Mouse (Mus musculus) thymus, adult 18-20 months (tissue): Measurements from ENCODE around the gene Gpr68.

ENCODE experiments used
- DNase-seq, 2 experiments: peaks; one replicate each; pipeline ENCODE4 v3.0.0; 2022; ENCODE audit warnings: mixed read lengths in 2 of 2

Gpr68 gene

DNA sequence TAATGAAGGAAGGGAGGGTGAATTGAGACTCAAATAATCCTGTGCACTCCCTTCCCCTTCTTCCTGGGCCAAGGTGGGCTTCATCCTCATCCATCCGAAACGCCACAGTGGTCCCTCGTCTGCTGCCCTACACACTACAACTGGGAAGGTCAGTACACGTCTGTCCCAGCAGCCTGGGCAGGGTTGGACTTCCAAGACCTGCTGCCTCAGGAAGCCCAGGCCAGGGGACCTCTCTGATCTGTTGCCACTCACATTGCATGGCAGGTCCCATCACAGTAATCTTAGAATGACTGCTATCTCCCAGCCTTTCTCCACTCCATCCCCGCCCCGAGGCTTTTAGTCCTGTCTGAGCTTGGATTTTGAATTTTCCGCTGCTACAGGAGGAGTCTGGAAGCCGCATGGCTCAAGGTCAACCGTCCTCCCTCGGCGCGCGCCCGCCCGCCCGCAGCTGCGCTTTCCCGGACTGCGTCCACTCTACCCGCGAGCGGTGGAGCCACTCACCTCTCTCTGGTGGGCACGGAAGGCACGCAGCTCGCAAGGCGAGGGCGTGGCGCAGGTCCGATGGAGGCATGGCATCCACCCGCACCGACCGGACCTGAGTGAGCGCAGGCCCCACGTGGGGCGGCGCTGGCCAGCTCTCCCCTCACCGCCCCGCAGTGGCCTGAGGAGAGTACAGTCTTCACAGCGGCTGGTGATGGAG lies at the start of gene Gpr68:
Gpr68 (minus strand) TSS at position 601 of the 700 bp plus-strand sequence.
- DNase-seq, result no peak

DNA sequence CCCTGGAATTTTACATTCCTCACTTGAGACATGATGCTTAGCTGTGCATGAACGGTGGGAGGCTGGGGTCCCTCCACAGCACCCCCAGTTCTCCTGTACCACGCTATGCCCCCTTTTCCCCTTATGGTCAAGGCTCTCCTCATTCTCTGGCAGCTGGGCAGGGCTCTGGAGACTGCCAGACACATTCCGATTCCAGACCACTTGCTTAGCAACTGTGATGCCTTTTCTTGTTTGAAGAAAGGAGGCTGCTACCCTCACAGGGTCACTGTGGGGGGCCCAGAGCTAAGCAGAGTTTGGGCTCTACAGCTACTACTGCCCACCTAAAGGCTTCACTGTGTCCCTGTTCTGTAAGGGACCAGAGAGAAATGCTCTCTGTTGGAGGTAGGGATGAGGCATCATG lies 49.3 kb upstream of the Gpr68 start:
- DNase-seq, result no peak

GRCm38 (mm10) chr12:100956825-100957224 lies 48.8 kb upstream of the Gpr68 start:
- DNase-seq, result no peak

- no peak for DNase-seq
Measured at GRCm38 (mm10) chr12:100956028-100956427, 48.0 kb upstream of the Gpr68 start.

- DNase-seq, result no peak
Measured at GRCm38 (mm10) chr12:100953926-100954325, 45.9 kb upstream of the Gpr68 start.

- DNase-seq, result peak; percentile 41 to 60
Measured at GRCm38 (mm10) chr12:100952193-100952931, 44.4 kb upstream of the Gpr68 start.

DNA sequence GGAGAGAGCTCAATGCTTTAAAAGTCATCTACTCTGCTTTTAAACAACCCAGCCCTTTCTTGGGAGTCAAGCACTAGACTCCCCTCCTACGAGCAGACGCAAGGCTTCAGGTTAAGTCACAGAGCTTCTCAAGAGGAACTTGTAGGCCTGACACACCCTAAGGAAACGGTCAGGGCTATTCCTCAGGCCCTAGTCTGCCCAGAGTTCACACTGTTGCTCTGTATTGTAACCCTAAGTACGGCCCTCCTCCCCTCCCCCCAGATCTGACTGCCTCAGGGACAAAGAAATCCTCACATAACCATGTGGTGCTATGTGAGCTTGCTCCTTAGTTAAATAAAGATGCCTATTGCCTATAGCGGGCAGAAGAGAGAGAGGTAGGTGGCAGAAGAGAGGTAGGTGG lies 41.1 kb upstream of the Gpr68 start:
- no peak for DNase-seq

DNA sequence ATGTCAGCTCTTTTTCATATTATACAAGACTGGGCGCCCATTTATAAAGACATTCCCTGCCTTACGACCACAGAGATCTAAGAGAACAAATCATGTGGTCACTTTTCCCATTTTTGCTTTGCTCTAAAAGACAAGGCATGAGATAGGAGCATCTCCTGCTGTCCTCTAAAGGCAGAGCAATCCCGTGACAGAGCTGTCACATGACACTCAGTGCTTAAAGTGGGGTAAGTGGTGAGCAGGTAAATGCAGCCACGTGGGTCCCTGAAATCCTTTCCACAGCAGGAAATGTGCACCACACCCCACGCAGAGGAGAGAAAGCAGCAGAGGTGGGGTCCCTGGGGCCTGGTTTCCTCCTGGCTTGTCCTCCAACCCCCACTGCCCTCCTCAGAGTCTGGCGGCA lies 40.0 kb upstream of the Gpr68 start:
- no peak for DNase-seq

GRCm38 (mm10) chr12:100945948-100946347 lies 38.0 kb upstream of the Gpr68 start:
- no peak for DNase-seq

DNA sequence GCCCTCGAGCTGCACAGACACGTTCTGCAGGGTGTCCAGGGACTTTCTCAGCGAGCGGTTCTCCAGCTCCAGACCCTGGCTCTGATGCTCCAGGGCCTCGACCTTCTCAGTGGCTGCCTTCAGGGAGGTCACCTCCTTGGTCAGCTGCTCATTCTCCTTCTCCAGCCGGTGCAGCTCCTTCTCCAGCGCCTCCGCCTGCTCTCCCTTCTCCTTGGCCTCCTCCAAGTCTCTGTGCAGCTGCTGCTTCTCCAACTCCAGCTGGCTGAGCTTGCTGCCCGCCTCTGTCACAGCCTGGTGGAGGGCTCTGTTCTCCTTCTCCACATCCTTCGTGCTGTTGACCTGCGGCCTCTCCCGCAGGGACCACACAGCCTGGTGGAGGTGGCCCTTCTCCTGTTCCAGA lies 37.5 kb upstream of the Gpr68 start:
- no peak for DNase-seq

GRCm38 (mm10) chr12:100944921-100945336 lies 36.9 kb upstream of the Gpr68 start:
- DNase-seq, result no peak

DNA sequence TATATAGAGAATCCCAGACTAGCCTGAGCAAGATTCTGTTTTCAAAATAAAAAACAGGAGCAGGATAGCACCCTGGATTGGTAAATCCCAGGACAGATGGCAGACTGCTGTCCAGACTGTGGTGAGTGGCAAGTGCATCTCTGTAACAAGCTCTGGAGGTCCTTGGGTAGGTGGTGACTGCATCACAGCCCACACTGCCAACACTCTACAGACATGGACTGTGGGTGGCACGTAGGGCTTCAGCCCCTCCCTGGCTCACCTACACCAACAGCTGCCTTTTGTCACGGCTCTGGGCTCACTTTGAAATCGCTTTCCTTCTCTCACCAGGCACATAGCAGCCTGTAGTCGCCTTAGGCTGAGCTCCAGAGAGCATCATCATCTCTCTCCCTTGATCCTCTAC lies 35.1 kb upstream of the Gpr68 start:
- no peak for DNase-seq

GRCm38 (mm10) chr12:100941361-100941760 lies 33.4 kb upstream of the Gpr68 start:
- DNase-seq, result no peak

- DNase-seq, result no peak
Measured at GRCm38 (mm10) chr12:100937441-100938360, 29.7 kb upstream of the Gpr68 start.

DNA sequence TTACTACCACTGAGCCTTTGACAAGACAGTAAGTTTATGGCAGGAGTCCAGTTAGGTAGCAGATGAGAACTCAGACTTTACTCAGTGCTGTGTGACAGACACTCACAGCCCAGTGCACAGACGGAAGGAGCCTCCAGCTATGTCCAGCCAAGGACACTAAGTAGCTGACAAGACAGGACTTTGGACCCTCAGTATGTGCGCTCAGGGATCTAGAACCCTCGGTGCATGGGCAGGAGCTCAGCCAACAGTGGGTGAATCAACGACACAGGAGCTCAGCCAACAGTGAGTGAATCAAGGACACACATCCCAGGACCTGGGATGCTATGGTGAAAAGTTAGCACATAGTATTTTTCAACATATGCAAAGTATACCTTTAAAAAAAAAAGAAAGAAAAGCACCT lies 28.7 kb upstream of the Gpr68 start:
- DNase-seq, result no peak

GRCm38 (mm10) chr12:100936116-100936515 lies 28.1 kb upstream of the Gpr68 start:
- DNase-seq, result peak; percentile 41 to 55

- DNase-seq, result no peak
Measured at GRCm38 (mm10) chr12:100934796-100935195, 26.8 kb upstream of the Gpr68 start.

DNA sequence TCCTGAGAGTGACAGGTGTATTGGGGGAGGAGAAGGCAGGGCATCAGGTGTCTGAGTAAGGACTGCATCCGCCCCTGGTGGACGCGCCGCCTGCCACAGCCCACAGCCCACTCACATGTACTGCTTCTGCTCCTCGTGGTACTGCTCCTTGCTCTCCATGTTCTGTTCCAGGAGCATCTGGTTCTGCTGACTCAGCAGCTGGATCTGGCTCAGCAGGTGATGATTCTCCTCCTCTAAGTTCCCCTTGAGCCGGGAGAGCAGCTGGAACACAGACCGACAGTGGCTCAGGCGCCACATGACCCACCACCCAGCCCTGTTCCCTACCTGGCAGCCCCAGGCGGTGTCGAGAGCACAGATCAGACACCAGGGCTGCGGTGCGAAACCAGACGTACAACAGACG lies 23.7 kb upstream of the Gpr68 start:
- DNase-seq, result no peak

DNA sequence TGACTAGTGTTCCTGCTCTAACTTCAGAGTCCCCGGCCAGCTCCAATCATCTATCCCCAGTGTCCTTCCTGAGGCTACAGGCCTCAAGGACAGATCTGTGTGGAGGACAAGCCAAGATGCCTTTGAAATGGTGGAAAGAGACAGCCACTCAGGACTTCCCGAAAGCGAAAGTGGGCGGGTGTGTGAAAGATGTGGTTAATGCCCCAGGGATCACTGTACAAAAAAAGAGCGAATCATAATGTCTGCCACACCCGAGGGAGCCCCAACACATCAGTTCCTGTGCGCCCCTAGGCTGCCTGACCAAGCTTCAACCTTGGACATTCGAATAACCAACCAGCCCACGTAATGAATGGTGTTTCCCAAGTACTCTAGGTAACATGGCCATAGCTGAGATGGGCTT lies 20.3 kb upstream of the Gpr68 start:
- DNase-seq, result no peak

- no peak for DNase-seq
Measured at GRCm38 (mm10) chr12:100925644-100926619, 17.9 kb upstream of the Gpr68 start.

DNA sequence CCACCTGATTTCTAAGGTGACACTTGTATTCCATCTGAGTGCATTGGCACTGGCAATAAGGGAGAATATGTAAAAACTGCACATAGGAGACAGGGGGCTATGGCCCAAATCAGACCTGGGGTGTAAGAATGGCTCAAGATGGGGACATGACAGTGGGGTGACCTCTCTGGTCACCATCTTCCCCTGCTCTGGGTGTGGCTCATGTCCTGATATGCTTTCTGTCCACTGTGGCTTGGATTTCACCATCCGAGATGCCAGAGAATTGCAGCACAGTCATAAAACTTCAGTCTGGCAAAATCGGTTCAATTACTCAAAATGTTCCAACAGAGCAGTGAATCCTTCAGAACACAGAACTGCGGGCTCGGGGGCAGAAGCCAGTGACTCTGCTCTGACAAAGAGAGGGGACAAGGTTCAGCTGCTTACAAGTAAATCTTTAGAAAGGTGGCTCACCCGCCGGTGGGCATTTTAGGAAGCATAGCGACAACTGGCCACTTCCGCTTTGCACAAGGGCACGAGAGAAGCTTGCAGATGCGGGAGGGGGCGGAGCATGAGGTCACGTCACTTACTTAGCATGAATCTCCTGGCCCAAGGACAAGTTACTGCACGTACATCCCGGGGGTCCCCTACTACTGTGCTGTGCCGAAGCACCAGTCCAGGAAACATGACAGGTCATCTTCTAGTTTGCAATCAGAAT lies 16.8 kb upstream of the Gpr68 start:
- no peak for DNase-seq
